Mouse (Mus musculus): ENCODE data around the gene Gng7.

Gene Gng7

DNA sequence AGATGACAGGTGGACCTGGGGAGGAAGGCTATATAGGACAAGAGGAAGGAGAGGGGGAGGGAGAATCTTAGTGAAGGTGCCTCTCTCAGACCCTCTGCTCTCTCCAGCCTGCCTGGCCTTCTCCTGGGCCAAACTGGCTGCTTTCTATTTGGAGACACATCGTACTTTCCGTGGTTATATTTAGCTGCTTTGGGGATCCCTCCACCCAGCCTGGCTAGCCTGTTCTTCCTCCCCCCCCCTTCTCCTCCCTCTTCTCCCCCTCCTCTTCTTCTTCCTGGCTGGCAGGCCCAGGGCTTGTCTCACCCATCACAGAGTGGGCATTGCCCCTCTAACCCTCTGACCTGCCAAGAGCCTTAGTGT lies 73.8 kb downstream of the Gng7 start:
- DNase-seq, result no peak

DNA sequence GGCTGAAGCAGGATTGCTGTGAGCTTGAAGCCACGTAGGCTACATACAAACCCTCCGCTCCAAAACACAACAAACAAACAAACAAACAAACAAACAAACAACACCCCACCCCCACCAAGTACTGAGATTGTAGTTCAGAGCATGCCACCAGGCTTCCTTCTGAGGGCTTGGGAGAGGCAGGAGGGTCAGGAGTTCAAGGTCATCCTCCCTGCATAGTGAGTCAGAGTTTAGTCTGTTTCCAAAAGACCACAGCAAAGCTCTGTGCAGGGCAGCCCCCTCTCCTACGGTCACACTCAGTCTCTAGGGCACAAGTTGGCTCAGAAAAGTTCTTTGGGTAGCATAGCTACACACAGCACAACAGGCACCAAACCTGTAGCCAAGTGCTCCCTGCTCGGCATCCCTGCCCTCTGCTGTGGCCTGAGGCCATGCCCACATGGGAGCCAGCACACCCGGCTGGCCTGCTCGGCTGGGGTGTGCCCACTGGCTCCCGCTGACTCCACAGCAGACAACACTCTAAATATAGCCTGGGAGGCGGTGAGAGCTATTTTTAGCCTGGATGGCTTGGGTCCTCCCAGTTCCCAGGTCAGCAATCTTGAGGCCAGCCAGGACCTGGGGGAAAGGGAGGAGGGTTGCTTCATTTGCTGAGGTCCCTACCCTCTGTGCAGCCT lies 74.3 kb downstream of the Gng7 start:
- peak; percentile 79 to 95 for DNase-seq

DNA sequence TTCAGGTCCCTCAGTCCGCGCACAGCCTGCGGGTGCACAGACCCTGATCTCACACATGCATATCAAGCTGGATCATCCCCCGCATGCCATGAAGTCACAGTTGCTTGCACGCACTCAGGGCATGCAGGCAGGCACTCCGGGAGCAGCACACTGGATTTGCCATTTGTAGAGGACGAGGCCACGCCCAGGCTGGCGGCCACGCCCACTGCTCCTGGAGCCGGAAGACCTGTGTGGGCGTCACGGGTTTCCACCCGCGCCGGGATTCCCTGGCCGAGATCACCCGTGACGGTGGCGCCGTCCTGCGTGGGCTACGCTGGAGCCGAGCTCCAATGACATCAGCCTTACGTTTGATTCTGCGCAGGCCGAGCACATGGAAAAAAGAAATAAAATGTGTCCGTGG lies 75.1 kb downstream of the Gng7 start:
- peak; percentile 93 for DNase-seq

DNA sequence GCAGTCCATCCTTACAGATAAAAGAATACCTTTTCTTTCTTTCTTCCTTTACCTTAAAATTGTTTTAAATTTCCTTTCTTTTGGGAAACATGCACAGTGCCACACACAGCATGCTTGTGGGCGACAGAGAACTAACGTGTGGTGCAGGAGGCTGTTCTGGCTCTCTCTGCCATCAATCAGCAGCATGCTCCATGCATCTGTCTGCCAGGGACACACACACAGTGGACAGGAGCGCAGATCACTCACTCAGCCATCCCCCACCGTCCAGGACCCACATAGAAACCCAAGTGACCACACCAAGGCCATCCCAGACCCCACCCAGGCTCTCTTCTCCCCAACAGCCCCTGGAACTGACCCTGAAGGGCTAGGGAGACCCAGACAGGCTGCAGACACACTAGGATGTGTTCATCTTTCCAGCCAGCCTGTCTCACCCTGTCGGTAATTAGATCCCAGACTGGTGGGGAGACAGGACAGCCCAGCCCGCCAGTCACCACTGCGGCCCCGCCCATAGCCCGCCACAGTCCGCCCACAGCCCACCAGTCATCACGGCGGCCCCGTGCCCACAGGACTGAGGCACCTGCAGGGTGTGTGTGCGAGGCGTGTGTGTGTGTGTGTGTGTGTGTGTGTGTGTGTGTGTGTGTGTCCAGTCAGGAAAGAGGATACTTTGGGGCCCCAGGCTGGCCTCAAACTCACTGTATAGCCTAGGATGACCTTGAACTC lies 75.8 kb downstream of the Gng7 start:
- DNase-seq, result no peak

DNA sequence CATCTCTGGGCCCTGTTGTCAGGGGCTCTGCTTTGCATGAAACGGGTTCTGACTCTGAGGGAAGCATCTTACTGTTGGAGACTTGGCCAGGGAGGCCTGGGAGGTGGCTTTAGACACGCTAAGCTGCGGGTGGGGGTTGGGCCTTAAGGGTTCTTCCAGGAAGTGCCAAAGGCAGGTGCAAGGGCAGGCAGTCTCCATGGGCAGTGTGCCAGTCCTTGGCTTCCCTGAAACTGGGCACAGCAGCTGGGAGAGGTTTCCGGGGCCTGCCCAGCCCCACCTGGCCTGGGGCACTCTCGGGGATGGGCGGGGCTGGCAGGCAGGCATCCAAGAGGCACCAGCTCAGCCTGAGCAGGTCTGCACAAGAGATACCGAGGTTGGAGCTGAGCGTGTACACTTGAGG lies 77.1 kb downstream of the Gng7 start:
- DNase-seq, result peak; percentile 86 to 93

DNA sequence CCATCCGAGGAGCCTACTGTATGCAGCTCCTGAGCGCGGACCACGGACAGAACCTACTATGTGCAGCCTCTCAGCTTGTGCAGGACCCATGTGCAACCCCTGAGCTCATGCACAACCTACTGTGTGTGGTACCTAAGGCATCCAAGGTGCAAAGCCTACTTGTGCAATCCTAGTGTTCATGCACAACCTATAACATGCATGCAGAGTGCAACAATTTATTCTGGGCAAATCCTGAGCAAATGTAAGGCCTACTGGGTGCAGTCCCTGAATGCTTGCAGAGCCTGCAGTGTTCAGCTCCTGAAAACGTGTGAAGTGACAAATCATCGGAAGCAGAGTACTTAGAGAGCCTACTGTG lies 78.0 kb downstream of the Gng7 start:
- DNase-seq, result no peak

DNA sequence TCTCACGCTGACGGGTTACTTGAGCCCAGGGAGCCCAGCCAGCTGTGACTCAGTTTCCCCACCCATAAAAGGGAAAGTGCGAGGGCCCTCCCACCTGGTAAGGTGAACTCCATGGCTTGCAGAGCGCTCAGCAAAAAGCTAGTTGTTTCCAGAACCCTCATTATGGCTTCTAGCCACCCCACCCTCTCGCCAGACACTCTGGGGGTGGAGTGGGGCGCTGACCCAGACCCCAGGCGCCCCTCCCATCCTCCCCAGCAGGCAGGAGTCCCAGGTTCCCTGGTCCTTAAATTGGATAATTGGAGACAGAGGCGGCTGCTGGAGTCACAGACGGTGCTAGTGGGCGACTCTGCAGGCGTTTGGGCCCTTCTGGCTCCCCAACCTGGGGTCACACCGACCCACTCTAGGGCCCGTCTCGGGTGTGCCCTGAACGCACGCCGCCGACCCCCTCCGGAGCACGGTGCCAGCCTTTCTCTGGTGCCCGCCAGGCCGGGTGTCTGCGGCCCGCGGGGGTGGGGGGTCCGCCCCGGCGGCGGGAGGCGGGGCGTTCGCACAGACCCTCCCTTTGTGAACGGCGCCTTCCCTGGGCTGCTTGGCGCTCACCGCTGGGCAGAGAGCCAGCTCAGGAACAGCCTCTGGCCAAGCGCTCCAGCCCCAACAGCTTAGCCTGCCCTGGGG lies 78.5 kb downstream of the Gng7 start:
- DNase-seq, result peak; percentile 83 to 87

DNA sequence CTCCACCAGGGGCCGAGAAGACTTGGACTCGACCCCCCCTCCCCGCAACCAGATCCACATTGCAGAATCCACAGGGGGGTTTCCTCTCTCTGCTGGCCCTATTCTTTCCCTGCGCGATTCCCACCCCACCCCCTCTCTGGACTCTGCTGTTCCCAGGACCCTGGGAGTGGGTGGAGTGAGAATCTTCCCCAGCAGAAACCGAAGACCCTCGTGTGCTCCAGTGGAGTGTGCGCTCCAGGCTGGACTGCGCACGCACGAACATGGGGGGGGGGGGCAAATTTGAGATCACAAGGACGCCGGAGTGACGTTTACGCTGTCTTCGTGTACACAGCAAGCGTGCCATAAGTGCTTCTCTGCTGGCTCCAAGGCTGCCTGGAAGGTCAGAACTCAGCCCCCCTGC lies 79.0 kb downstream of the Gng7 start:
- no peak for DNase-seq

DNA sequence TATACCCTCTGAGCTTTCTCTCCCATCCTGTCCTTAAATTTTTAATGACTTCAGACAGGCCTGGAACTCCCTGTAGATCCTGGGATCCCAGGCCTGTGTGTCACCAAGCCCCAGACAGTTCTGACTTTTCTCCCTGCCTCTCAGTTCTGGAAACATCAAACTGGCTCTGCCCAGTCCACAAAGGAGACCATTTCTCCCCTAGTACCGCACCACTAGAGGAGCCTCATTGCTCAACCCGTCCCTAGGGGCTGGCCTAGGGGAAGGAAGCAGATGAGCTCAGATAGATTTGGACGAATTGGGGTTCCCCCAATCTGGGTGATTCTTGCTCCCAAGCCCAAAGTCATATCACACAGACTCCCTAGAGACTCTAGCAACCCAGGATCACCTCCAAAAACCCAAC lies 79.5 kb downstream of the Gng7 start:
- DNase-seq, result no peak

DNA sequence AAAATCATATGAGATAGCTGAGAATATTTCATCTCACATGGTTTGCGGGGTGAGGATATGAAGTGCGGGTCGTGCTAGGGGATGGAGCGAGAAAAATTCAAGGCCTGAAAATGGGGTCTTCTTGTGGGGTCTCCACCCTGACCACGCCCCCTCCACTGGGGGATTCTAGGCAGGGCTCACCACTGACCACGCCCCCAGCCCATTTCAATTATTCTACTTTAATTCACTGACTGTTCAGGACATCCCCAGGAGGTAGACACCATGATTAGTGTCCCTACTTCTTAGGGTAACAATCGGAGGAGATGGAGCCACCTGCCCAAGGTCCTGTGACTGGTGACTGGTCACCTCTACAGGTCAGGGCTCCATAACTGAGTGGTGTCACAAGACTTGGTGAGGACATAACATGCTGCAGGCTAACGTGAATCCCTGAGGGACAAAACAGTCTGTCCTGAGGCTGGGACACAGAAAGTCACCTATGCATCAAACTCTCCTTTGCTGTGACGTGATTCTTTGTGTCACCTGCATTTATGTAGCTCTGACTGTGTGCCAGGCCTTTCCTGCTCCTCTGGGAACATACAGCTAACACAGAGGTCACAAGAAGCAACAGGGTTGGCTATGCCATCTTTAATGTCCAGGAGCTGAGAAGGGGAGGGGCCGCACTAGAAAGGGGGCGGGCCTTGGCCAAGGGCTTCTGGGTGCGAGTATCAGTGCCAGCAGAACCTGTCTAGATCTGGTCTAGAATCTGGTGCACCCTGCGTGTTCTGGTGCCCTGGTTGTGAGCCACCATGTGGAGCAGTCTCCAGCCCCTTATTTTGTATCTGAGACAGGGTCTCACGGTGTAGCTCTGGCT lies 80.4 kb downstream of the Gng7 start:
- no peak for DNase-seq

DNA sequence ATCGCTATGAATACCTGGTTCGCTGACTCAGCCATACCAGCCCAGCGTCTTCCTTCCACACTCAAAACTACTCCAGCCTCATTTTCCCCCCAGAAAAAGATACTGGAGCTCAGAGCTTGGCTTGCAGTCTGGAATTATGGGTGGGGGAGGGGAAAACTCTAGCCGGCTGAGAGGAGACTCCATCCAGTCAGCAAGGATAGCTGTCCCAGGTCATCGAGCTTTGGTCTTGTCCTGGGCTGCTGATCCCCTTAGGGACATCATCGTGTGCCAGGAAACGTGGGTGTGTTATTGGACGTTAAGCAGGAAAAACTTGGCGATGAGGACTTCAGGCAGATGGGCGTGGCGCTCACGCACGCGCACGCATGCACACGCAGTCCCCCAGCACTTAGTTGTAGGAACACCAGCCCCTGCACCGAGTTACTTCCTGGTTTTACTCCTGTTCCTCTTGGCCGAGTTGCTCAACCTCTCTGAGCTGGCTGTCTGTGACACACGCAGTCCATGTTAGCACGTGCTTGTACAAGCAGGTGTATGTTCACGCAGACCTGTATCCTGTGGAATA lies 81.2 kb downstream of the Gng7 start:
- peak in 1 of 2 experiments; percentile 60 for DNase-seq

DNA sequence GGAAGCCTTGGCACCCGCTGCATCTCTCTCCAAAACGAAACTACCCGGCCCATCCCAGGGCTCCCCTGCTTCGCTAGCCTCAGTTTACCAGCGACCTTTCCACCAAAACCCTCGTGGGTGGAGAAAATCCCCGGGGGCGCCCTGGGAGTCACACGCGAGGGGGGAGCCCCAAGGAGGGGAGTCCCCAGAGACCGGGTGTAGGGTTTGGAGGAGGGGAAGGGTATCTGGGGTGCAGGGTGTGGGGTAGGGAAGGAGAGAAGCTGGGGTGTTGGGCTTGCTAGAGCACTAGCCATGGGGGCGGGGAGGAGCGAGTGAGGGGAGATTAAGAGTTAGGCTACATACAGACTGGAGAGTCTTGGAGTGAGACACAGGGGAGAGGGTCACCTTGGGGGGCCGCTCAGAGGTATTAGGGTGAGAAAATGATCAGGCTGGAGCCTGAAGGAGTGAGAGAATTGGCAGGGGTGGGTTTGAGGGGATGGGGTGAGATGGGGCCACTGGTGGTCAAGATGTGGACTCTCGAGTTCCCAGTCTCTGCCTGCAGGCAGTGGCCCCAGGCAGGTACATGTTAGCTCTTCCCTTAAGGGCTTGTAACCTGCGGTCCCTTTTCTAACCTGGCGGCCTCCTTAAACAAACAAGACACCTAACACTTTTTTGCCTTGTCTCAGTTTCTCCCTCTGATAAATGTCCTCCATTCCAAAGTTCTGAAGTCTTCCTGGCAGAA lies 81.9 kb downstream of the Gng7 start:
- DNase-seq, result no peak

DNA sequence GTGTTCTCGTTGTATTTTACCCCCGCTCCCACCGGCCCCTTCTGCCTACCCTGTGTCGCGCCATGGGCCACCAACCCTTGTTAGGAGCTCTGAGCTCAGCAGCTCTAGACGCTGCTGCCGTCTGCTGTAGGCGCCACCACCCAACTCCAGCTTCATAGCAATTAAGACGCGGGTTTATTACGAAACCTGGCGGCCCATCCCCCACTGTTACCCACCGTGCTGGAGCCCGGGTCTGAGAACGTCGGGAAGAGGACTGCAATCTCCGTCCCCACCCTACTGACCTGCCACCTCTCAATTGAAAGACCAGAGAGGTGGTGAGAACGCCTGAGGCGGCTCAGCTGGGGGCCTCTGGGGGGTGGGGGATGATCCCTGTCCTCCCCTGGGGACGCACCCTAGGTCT lies 82.5 kb downstream of the Gng7 start:
- no peak for DNase-seq

DNA sequence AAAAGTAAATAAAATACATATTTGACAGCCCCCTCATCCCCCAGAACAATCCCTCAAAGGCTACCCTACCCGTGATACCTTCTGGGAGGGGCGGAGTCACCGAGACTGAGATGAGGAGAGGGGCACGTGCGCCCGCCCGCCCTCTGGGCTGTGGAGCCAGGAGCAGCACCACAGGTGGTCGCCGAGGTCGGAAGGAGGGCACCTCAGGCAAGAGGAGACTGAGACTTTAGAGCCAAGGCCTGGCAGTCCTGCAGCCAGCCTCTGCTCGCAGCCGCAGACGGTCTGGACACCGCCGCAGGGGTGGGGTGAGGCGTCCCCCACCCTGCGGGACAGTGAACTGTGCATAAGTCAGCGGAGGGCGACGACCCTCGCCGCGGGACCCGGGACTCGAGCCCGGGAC lies 83.0 kb downstream of the Gng7 start:
- no peak for DNase-seq

DNA sequence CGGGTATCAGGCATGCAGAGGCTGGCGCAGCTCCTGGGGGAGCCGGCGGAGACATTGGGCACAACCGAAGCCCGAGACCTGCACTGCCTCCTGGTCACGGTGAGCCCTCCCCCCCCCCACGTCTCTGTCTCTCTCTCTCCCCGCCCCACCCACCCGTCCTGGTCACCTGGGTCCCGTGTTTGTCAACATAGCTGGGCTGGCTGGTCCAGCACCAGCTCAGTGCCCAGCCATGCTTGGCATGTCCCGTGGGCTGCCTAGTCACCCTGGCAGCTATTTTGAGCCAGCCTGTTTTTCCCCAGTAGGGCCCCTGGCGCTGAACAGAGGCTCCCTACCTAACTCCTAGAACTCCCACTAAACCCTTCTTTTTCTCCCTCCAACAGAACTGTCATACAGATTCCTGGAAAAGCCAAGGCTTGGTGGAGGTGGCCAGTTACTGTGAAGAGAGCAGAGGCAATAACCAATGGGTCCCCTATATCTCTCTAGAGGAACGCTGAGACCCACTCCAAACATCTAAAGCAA lies 83.5 kb downstream of the Gng7 start:
- DNase-seq, result peak; percentile 42 to 82

DNA sequence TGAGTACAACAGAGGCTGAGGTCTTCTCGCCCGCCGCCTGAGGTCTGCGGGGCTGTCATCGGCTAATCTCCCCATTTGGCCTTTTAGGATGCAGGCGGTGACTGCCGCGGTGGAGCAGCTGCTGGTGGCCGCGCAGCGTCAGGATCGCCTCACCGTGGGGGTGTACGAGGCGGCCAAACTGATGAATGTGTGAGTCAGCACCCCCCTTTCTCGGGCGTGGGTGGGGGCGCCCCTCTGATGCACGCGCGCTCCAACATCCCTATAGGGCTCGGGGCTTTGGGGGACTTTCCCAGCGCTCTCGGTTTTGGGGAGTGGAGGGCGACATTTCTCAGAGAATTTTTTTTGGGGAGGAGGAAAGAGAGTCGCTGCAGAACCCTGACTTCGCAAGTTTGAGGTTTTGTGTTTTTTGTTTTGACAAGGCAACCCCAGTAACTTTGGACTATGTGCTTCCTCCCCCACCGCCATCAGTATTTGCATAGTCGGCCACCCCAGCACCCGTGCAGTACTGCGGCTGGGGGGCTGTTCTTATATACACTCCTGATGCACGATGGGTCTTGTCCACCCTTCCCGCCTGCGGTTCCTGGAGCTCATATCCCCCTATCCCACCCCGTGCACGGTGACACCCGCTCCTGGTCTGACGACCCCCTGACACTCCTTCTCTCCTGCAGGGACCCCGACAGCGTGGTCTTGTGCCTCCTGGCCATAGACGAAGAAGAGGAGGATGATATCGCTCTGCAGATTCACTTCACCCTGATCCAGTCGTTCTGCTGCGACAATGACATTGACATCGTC lies 84.2 kb downstream of the Gng7 start:
- DNase-seq, result peak in 1 of 2 experiments; percentile 26

DNA sequence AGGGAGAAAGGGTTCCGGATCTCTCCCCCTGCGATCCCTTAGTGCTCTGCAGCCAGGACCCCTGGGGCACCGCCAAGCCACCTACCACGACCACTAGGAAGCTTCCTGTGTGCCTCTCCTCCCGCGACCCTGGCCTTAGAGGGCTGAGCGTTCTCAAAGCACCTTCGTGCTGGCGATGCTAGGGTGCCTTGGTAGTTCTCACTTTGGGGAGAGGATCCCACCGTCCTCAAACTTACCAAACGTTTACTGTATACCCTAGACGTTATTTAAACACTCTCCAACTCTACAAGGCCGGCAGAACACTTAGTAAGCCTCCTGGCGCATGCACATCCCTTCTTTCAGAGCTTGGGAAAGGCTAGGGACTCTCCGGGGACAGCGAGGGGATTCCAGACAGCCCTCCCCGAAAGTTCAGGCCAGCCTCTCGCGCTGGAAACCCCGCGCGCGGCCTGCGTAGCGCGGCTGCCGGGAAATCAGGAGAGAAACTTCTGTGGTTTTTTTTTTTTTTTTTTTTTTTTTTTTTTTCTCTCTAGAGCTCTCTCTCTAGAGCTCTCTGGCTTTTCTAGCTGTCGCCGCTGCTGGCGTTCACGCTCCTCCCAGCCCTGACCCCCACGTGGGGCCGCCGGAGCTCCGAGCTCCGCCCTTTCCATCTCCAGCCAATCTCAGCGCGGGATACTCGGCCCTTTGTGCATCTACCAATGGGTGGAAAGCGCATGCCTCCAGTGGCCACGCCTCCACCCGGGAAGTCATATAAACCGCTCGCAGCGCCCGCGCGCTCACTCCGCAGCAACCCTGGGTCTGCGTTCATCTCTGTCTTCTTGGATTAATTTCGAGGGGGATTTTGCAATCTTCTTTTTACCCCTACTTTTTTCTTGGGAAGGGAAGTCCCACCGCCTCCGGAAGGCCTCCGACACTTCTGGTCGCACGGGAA lies 85.2 kb downstream of the Gng7 start, which contains the start of gene Gadd45b:
Gene Gadd45b, plus strand, starts transcription at position 775 of the 928 bp plus-strand sequence.
- DNase-seq, result peak; percentile 98 to 100

DNA sequence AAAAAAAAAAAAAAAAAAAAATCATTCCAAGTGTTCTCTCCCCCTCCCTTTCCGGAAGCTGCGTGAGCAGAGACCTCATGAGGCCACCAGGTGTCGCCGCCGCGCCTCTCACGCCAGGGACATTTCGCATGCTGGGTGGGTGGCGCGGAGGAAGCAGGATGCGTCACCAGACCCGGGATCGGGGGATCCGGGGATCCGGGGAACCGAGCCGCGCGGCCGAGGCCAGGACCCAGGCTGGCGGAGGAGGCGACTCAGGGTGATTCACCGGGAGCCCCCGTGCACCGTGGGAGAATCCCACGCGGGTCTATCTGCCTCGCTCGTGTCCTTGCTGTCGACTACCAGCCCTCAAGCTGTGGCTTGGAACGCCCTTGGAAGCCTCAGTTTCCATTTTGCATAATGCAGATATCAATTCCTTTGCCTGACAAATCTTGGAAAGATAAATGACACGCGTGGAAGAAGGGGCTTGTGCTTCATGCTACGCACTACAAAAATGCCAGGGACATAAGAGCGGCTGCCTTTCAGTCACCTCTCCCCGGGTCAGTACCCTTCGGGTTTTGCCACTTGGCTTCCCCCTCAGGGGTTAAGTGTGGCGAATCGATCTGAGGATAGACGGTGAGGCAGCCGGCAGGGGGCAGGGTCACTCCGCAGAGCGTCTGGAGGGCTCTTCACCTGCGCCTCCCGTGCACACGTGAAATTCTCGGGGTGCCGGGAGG lies 86.0 kb downstream of the Gng7 start:
- peak; percentile 93 for DNase-seq

DNA sequence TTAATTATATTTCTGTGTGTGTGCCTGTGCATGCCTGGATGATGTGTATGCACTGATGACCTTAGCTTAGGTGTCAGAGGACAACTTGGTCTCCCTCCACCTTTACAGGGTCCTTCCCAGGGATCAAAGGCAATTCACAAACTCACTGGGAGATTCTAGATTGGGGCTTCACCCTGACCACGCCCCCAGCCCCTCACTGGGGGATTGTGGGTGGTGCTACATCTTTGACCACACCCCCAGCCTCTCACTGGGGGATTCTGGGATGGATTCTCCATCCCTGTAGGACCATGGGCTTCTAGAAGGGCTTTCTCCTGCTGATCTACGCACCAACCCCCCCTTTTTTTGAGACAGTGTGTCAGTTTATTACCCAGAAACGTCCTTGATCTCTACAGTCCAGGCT lies 89.3 kb downstream of the Gng7 start:
- DNase-seq, result no peak
